Mouse (Mus musculus): ENCODE measurements around the gene Foxo4.

Foxo4 gene

DNA sequence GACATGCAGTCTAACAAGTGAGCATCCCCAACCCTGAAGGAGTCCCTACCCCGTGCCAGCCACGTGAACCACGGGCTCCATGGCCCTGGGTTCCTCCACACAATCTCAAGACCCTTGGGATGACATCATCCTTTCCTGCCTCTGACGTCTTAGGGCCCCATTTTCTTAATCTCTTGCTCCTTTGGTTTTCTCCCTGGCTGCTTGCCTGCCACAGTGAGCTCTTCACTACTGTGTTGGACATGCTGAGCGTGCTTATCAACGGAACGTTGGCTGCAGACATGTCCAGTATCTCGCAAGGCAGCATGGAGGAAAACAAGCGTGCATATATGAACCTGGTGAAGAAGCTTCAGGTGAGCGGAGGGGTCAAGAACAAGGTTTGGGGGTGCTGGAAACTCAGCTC lies 35.8 kb downstream of the Foxo4 start:
- no peak for DNase-seq (ENCODE audit: low read depth, low spot score)

GRCm38 (mm10) chrX:101299055-101299454 lies 44.7 kb downstream of the Foxo4 start, which contains the start of gene Nlgn3:
Gene Nlgn3, plus strand, starts transcription at chrX:101299168.
- DNase-seq (ENCODE audit: low read depth, low spot score) = peak; percentile 9

GRCm38 (mm10) chrX:101299473-101300426 lies 45.4 kb downstream of the Foxo4 start:
- peak; percentile 7 for DNase-seq (ENCODE audit: low read depth, low spot score)

DNA sequence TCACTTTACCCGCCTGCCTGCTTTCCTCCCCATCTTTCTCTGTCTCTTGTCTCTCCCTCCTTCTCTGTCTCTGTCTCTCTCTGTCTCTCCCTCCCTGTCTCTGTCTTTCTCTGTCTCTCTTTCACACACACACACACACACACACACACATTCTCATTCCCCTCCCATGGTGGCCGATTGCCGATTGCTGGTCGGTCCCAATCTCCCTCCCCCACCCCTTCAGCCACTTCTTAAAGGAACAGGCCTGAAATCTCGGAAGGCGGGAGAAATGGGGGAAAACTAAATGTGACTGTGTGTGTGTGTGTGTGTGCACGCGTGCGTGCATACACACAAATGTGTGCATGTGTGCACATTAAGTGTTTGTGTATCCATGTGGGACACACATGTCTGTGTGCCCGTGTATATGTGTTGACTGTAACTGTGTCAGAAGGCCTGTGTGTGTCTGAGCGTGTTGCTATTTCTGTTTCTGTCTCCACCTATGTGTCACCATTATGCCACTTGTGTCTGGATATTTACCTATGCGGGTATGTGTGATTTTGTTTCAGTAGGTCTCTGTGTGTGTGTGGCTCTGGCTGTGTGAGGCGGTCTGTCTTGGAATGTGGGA lies 46.2 kb downstream of the Foxo4 start:
- DNase-seq (ENCODE audit: low read depth, low spot score) = peak; percentile 14

- DNase-seq (ENCODE audit: low read depth, low spot score) = no peak
Observed at GRCm38 (mm10) chrX:101301654-101302053, 47.3 kb downstream of the Foxo4 start.

- DNase-seq (ENCODE audit: low read depth, low spot score) = no peak
Observed at GRCm38 (mm10) chrX:101304646-101305045, 50.3 kb downstream of the Foxo4 start.

DNA sequence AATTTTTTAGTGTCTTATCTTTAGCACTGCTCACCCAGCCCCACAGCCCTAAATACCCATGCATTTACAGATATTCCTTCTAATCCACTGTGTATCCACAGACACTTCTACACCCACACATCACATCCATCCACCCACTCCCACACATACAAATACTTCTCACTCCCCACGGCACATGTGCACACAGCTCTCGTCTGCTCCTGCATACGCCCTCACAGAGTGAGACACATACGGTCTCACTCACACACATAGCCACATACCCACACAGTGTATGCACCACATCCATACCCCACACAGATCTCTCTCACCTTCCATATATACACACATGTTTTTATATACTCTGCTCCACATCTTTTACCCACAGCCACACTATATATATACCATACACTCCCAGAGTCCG lies 55.0 kb downstream of the Foxo4 start:
- DNase-seq (ENCODE audit: low read depth, low spot score) = no peak
